Mouse (Mus musculus): ENCODE data around the gene Emp3.

Gene Emp3

DNA sequence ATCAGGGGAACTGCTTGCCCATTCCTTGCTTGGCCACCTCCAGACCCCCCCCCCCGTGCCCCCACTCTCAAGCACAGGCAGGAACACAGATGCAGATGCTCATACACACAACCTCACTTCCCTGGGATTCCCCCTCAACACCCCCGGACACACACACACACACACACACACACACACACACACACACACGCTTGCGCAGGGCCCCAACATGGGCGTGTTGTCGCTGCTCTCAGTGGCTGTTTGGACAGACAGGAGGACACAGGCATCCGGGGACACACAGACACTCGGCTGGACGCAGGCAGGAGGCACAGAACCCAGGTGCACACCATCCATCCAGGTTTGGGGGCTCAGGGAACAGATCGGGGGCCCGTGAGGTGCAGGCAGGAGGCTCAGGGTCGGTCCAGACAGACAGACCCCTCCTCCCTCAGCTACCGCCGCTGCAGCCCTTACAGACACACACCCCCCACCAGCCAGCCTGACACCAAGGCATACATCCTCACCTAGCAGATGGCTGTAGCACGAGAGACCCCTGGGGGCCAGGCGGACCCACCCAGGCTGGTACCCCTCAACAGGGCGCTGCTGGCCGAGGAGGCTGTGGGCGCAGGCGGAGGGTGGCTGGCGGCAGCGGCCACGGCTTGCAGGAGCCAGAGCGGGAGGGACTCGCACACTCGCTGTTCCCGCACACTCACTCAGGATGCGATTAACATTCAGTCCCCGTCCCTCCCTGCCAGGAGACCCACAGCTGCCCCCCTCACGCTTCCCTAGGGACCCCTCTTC is 50.7 kb downstream of the Emp3 start:
- DNase-seq (ENCODE audit: extremely low read depth, low read depth, low spot score), result no peak

DNA sequence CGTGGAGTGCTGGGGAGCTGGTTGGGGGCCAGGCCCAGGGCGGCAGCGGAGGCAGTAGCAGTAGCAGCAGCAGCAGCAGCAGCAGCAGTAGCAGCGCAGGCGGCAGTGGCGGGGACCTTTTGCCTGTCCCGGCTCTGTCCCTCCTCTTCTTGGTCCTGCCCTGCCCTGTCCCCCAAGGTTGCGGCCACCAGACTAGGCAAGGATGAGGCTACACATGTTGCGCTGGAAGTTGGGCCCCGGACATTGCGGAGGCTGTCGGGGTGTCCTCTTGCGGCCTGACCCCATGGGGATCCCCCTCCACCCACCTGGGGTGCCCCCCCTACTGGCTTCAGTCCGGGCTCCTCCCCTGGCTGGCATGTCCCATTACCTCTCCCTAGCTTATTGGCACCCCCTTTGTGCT is 51.4 kb downstream of the Emp3 start:
- DNase-seq (ENCODE audit: extremely low read depth, low read depth, low spot score), result no peak

DNA sequence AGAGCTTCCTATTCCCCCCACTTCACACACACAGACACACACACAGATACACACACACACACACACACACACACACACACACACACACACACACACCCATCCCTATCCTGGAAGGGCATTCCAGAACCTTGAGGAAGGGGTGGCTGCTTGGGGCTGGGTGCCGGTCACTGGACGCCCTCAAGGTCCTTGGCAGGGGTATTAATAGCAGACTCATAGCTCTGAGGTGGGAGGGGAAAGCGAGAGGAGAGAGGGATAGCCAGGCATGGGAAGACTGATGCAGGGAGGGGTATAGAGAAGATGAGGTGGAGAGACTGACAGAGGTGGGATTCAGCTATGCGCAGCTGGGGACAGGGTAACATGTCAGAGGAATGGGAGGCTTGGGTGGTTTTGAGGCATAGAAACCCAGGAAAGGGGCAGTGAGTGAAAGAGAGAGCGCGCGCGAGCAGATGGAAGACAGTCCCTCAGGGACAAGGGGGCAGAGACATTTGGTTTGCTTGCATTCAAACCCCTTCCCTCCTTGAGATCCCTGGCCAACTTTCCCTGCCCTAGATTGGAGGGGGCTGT is 52.0 kb downstream of the Emp3 start:
- no peak for DNase-seq (ENCODE audit: extremely low read depth, low read depth, low spot score)
